Mouse (Mus musculus) intestine, embryonic 14.5 days (tissue): ENCODE data around the gene Cxcr2. TPM values are rescaled to one million over a fixed set of nuclear protein-coding genes. Genes with fewer than 3 reads are reported as not detected.
A peak's percentile ranks its signal among the peaks of the same experiment; 100 is the strongest.

Source experiments
- ATAC-seq: fragments of 200-750 bp; cut with Nextera tagmentation; replicated peaks from 2 replicates; pipeline ENCODE4 v1.8.0; 2017; ENCODE audit warnings: low read depth, moderate number of reproducible peaks, moderate TSS enrichment, moderate library complexity; ENCODE audit not compliant: low FRiP score, low TSS enrichment
- DNase-seq: peaks from one replicate; pipeline ENCODE4 v3.0.0-alpha.2; 2018; ENCODE audit warnings: low spot score
- H3K27ac ChIP-seq: fragments of 300-500 bp; sonication (generic); 2 replicates; pipeline ENCODE4 v1.5.1; 2014; ENCODE audit warnings: low read depth, mild to moderate bottlenecking, control low read depth
- H3K27me3 ChIP-seq: fragments of 300-500 bp; sonication (generic); replicated peaks from 2 replicates; pipeline ENCODE4 v1.6.1; 2014; ENCODE audit warnings: low read length, control low read depth; ENCODE audit not compliant: control insufficient read depth, insufficient read depth
- H3K36me3 ChIP-seq: fragments of 300-500 bp; sonication (generic); 2 replicates; pipeline ENCODE4 v1.6.1; 2014; ENCODE audit warnings: low read length, control low read depth; ENCODE audit not compliant: control insufficient read depth, insufficient read depth
- H3K4me1 ChIP-seq: fragments of 300-500 bp; sonication (generic); replicated peaks from 2 replicates; pipeline ENCODE4 v1.6.1; 2014; ENCODE audit warnings: low read length, control low read depth, mixed read lengths; ENCODE audit not compliant: control insufficient read depth, insufficient read depth
- H3K4me2 ChIP-seq: fragments of 300-500 bp; sonication (generic); 2 replicates; pipeline ENCODE4 v1.6.1; 2014; ENCODE audit warnings: low read length
- H3K4me3 ChIP-seq: fragments of 300-500 bp; sonication (generic); 2 replicates; pipeline ENCODE4 v1.5.1; 2014; ENCODE audit warnings: low read depth, low read length, control low read depth, mixed read lengths
- H3K9ac ChIP-seq: fragments of 300-500 bp; sonication (generic); 2 replicates; pipeline ENCODE4 v1.6.1; 2014; ENCODE audit warnings: mild to moderate bottlenecking, low read length
- H3K9me3 ChIP-seq: fragments of 300-500 bp; sonication (generic); 2 replicates; pipeline ENCODE4 v1.6.1; 2016; ENCODE audit warnings: low read length, control low read depth; ENCODE audit not compliant: control insufficient read depth
- WGBS: fragments of 180-500 bp; shearing (Covaris S2); extraction: QIAGEN DNeasy Blood & Tissue Kit; methylation state at CpG from one replicate; pipeline ENCODE4 v1.1.7; 2014; 5-methylcytosine and 5-hydroxymethylcytosine counted together
- polyA plus RNA-seq: library from polyadenylated mRNA; unstranded; fragments of >200 nt; fragmentation: Nextera tagmentation; extraction: Ambion mirVana; gene quantifications from 2 replicates; pipeline ENCODE4 v1.2.1, GENCODE M21; 2014

Cxcr2 gene
- polyA plus RNA-seq, 1 experiment from 2014 or later: 0.19 TPM

DNA sequence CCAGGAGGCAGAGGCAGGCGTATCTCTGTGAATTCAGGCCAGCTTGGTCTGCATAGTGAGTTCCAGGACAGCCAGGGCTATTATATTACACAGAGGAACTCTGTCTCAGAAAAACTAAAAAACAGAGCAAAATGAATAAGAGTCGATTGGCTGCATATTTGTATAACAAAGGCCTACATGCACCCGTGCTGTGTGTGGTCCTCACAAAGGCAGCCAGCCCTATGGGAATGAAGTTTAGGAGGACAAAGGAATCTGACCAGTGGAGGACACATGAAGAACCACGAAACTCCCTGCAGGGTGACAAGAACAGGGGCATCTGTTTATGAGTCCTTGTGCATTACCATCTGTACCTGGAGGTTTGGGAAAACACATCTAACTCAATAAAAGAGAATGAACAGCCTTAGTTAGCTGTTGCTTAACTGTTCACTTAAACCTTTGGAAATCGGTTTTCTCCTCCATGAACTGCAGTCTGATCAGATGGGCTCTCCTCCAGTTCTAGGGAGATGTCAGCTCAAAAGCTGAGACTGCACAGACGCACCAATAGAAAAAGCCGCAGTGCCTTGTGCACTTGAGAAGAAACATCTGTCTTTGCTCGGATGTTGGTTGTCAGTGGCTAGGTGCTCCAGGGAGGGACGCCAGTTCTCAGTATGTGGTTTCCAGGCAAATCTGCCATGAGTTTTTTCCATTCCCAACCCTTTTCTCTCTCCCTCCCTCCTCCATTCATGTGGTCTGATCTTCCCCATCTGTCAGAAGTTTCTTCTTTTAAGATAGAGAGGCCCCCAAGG is 26.0 kb downstream of the Cxcr2 start:
- Histone ChIP-seq H3K4me3 (no peak overlapping the region), H3K36me3 (no peaks in the 10 kb centered on the region), H3K9ac (no peak overlapping the region), H3K4me2 (no peak overlapping the region), H3K27ac (peak overlapping the region; percentile 78), H3K27me3 (no peaks in the 10 kb centered on the region), H3K9me3 (no peaks in the 10 kb centered on the region), H3K4me1 (peaks cover 8% of the 10 kb centered on the region)
- WGBS: 34% methylated on average over 9 of the region's 9 CpGs
- peak; percentile 88 for ATAC-seq
- no peak for DNase-seq

GRCm38 (mm10) chr1:74181462-74181861 is 27.7 kb downstream of the Cxcr2 start:
- WGBS: 61% methylated on average over 2 of the region's 2 CpGs
- ATAC-seq: no peak

DNA sequence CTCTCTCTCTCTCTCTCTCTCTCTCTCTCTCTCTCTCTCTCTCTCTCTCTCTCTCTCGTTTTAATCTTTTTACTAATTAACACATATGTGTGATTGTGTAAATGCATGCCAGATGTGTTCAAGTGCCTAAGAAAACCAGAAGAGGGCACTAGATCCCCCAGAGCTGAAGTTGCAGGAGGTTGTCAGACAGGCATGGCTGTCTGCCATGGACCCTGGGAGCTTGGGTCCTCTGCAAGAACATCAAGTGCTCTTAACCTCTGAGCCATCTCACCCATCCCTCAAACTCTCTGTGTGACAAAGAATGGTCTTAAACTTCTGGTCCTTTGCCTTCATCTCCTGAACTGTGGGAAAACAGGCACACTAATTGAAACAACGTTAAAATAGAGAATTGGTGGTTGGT is 29.2 kb downstream of the Cxcr2 start:
- H3K4me2 ChIP-seq: no peak overlapping the region
- WGBS: 77% methylated on average over 2 of the region's 2 CpGs
- H3K9ac ChIP-seq: no peak overlapping the region
- no peaks in the 10 kb centered on the region for H3K27me3 ChIP-seq
- H3K9me3 ChIP-seq: no peaks in the 10 kb centered on the region
- no peaks in the 10 kb centered on the region for H3K36me3 ChIP-seq
- peaks cover 8% of the 10 kb centered on the region for H3K4me1 ChIP-seq
- no peak overlapping the region for H3K4me3 ChIP-seq
- DNase-seq: no peak
- no peak for ATAC-seq
- no peak overlapping the region for H3K27ac ChIP-seq

More at GRCm38 (mm10) chr1:74181462-74181861, 27.7 kb downstream of the Cxcr2 start:
- H3K9ac ChIP-seq: no peak overlapping the region
- no peak overlapping the region for H3K27ac ChIP-seq
- H3K4me1 ChIP-seq: peaks cover 8% of the 10 kb centered on the region
- H3K27me3 ChIP-seq: no peaks in the 10 kb centered on the region
- no peak overlapping the region for H3K4me3 ChIP-seq
- H3K9me3 ChIP-seq: no peaks in the 10 kb centered on the region
- no peak for DNase-seq
- no peaks in the 10 kb centered on the region for H3K36me3 ChIP-seq
- H3K4me2 ChIP-seq: no peak overlapping the region

DNA sequence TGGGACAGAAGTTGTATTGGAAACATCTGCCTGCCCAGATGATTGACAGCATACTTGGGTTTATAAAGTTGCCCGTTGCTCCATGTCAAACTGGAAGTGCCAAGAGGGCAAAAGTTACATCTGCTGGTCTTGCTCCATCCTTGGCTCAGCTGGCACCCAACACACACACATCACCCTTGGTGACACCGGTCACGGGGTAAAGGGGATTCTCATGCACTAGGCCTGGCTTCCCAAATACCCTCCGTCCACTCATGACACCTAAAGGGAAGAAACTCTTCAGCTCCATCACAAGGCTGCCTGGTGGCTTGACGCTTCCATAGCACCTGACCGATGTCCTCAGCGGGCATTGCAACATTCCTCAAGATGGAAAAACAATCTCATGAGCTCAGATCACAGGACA is 36.7 kb downstream of the Cxcr2 start:
- WGBS: 93% methylated on average over 7 of the region's 7 CpGs
- Histone ChIP-seq H3K27me3 (no peaks in the 10 kb centered on the region), H3K4me1 (no peaks in the 10 kb centered on the region; the same call in 1 of the 2 replicates), H3K27ac (no peak overlapping the region), H3K9ac (no peak overlapping the region), H3K4me2 (no peak overlapping the region), H3K36me3 (no peaks in the 10 kb centered on the region), H3K9me3 (no peaks in the 10 kb centered on the region), H3K4me3 (no peak overlapping the region)
- ATAC-seq: no peak
- no peak for DNase-seq

DNA sequence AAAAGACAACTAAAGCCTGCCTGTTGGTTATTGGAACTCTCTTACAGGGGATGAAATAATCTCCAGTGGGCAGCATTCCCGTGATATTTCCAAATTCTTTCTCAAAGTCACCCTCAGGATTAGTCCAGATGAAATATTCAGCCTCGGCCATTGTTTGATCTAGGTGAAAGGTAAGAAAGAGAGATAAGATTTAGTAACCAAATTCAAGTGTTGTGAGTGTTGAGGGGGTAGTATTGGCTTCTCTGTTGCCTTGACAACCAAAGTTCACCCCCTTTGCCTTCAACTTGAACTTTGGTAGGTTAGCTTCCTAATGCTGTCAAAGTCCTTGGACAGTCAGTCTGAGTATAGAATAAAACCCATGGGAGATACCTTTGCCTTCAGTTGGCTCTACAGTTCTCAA is 38.9 kb downstream of the Cxcr2 start:
- 77% methylated on average over 2 of the region's 2 CpGs for WGBS
- Histone ChIP-seq H3K9me3 (no peaks in the 10 kb centered on the region), H3K4me3 (no peak overlapping the region), H3K27me3 (no peaks in the 10 kb centered on the region), H3K4me1 (no peaks in the 10 kb centered on the region), H3K27ac (no peak overlapping the region), H3K4me2 (no peak overlapping the region), H3K9ac (no peak overlapping the region), H3K36me3 (no peaks in the 10 kb centered on the region)
- no peak for DNase-seq
- no peak for ATAC-seq

- DNase-seq (no peak), ATAC-seq (no peak)
- 75% methylated on average over 8 of the region's 8 CpGs for WGBS
- Histone ChIP-seq H3K27me3 (no peaks in the 10 kb centered on the region), H3K4me1 (0 out of 2 replicates have a peak, but pooled peaks cover 3% of the 10 kb centered on the region), H3K4me2 (no peak within 1 kb of the TSS), H3K27ac (no peak within 1 kb of the TSS), H3K9ac (no peak within 1 kb of the TSS), H3K9me3 (no peaks in the 10 kb centered on the region), H3K36me3 (no peaks in the 10 kb centered on the region), H3K4me3 (no peak within 1 kb of the TSS)
Measured at GRCm38 (mm10) chr1:74194445-74194844, 40.7 kb downstream of the Cxcr2 start, which contains the start of gene Cxcr1. Gene Cxcr1, minus strand, starts transcription at chr1:74194631.

- Histone ChIP-seq H3K4me3 (no peak overlapping the region), H3K4me2 (no peak overlapping the region), H3K27ac (no peak overlapping the region), H3K9ac (no peak overlapping the region), H3K9me3 (no peaks in the 10 kb centered on the region), H3K4me1 (peaks cover 7% of the 10 kb centered on the region; the same call in 1 of the 2 replicates), H3K27me3 (no peaks in the 10 kb centered on the region), H3K36me3 (no peaks in the 10 kb centered on the region)
- no peak for ATAC-seq
- WGBS: 52% methylated on average over 7 of the region's 7 CpGs
- DNase-seq: no peak
Measured at GRCm38 (mm10) chr1:74195961-74196360, 42.2 kb downstream of the Cxcr2 start.

DNA sequence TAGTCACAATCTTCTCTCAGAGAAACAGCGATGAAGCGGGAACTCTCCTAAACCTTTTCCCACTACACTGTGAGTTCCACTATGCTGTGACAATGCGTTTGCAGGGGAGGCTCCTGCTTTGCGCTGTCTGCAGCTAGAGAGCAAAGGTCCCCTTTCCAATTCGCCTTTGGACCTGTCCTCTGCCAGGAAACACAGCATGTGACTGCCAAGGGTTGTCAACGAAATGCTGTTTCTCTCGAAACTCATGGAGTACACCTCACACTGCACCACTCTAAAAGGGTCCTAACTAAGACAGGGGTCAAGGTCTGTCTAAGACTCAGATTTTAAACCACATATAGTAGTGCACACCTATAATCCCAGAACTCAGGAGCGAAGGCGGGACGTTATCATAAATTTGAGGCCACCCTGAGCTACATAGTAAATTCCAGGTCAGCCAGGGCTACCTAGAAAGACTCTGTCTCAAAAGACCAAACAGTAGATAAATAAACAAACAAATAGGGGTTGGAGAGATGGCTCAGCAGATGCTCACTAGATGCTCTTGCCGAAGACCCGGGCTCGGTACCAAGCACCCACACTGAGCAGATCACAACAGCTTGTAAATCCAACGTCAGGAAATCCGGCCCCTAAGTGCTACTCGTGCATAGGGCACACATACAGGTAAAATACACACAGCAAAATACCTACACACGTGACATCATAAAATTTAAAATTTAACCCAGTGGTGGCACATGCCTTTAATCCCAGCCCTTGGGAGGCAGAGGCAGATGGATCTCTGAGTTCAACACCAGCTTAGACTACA is 43.0 kb downstream of the Cxcr2 start:
- no peak for ATAC-seq
- Histone ChIP-seq H3K4me2 (no peak overlapping the region), H3K27me3 (no peaks in the 10 kb centered on the region), H3K36me3 (no peaks in the 10 kb centered on the region), H3K4me1 (peaks cover 10% of the 10 kb centered on the region; the same call in 1 of the 2 replicates), H3K9me3 (no peaks in the 10 kb centered on the region), H3K9ac (no peak overlapping the region), H3K4me3 (no peak overlapping the region), H3K27ac (no peak overlapping the region)
- WGBS: 73% methylated on average over 17 of the region's 17 CpGs
- no peak for DNase-seq
